Mouse (Mus musculus) midbrain, embryonic 12.5 days (tissue): ENCODE measurements around the gene Ube4b. TPM values are rescaled to one million over a fixed set of nuclear protein-coding genes. Genes with fewer than 3 reads are reported as not detected.

Source experiments
- ATAC-seq: fragments of 200-750 bp; cut with Nextera tagmentation; 2 replicates; pipeline ENCODE4 v1.8.0; 2017; ENCODE audit warnings: low read depth, moderate TSS enrichment, moderate library complexity; ENCODE audit not compliant: low FRiP score
- H3K27ac ChIP-seq: fragments of 300-500 bp; sonication (generic); replicated peaks from 2 replicates; pipeline ENCODE4 v1.5.1; 2016; ENCODE audit warnings: mild to moderate bottlenecking
- H3K27me3 ChIP-seq: fragments of 300-500 bp; sonication (generic); 2 replicates; pipeline ENCODE4 v1.6.1; 2016; ENCODE audit warnings: mild to moderate bottlenecking
- H3K36me3 ChIP-seq: fragments of 300-500 bp; sonication (generic); 2 replicates; pipeline ENCODE4 v1.6.1; 2016
- H3K4me1 ChIP-seq: fragments of 300-500 bp; sonication (generic); 2 replicates; pipeline ENCODE4 v1.6.1; 2016
- H3K4me2 ChIP-seq: fragments of 300-500 bp; sonication (generic); replicated peaks from 2 replicates; pipeline ENCODE4 v1.6.1; 2016; ENCODE audit warnings: mild to moderate bottlenecking, moderate library complexity
- H3K4me3 ChIP-seq: fragments of 300-500 bp; sonication (generic); 2 replicates; pipeline ENCODE4 v1.5.1; 2016; ENCODE audit warnings: mild to moderate bottlenecking
- H3K9ac ChIP-seq: fragments of 300-500 bp; sonication (generic); replicated peaks from 2 replicates; pipeline ENCODE4 v1.6.1; 2016; ENCODE audit warnings: mild to moderate bottlenecking, moderate library complexity
- H3K9me3 ChIP-seq: fragments of 300-500 bp; sonication (generic); 2 replicates; pipeline ENCODE4 v1.6.1; 2016; ENCODE audit warnings: mild to moderate bottlenecking
- WGBS: fragments of 180-500 bp; shearing (Covaris S2); methylation state at CpG from one replicate; pipeline ENCODE4 v1.1.7; 2016; 5-methylcytosine and 5-hydroxymethylcytosine counted together
- polyA plus RNA-seq: library from polyadenylated mRNA; unstranded; fragments of >200 nt; fragmentation: Nextera tagmentation; extraction: Ambion mirVana; gene quantifications from 2 replicates; pipeline ENCODE4 v1.2.1, GENCODE M21; 2016

Ube4b gene
- polyA plus RNA-seq, 1 experiment from 2014 or later, result 78.2 TPM

GRCm38 (mm10) chr4:149392359-149392758 lies 34.2 kb downstream of the Ube4b start:
- 88% methylated on average over 4 of the region's 4 CpGs for WGBS
- Histone ChIP-seq H3K4me3 (no peak overlapping the region), H3K9ac (no peak overlapping the region), H3K4me1 (no peaks in the 10 kb centered on the region), H3K27ac (no peak overlapping the region), H3K36me3 (peaks cover 16% of the 10 kb centered on the region; the same call in 1 of the 2 replicates), H3K27me3 (no peaks in the 10 kb centered on the region), H3K4me2 (no peak overlapping the region), H3K9me3 (no peaks in the 10 kb centered on the region)
- no peak for ATAC-seq

GRCm38 (mm10) chr4:149381001-149381400 lies 45.5 kb downstream of the Ube4b start:
- no peak for ATAC-seq
- 0 out of 2 replicates have a peak, but pooled peaks cover 7% of the 10 kb centered on the region for H3K4me1 ChIP-seq
- no peak overlapping the region for H3K4me3 ChIP-seq
- no peaks in the 10 kb centered on the region for H3K9me3 ChIP-seq
- no peak overlapping the region for H3K27ac ChIP-seq
- H3K4me2 ChIP-seq, result no peak overlapping the region
- no peak overlapping the region for H3K9ac ChIP-seq
- H3K36me3 ChIP-seq, result peaks cover 95% of the 10 kb centered on the region
- H3K27me3 ChIP-seq, result no peaks in the 10 kb centered on the region
- 88% methylated on average over 7 of the region's 7 CpGs for WGBS

DNA sequence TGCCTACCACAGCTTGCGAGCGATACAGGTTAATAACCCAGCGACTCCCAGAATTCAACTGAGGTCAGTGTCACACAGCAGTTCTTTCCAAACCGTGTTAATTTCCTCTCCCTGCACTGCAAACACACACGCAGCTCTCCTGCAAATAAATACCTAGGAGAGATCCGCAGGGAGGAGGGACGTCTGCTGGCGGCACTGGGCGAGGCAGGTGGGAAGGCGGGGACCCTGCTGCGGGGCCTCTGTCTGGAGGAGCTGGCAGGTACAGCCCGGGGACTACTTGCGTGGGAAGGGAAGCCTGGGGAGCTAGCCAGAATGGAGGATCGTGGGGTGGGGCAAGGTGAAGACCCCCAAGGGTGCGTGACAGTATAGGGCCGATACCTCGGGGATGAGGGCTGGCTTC lies 46.7 kb downstream of the Ube4b start:
- WGBS, result 93% methylated on average over 17 of the region's 17 CpGs
- H3K36me3 ChIP-seq, result peaks cover 95% of the 10 kb centered on the region

GRCm38 (mm10) chr4:149378819-149379218 lies 47.7 kb downstream of the Ube4b start:
- 0 out of 2 replicates have a peak, but pooled peaks cover 7% of the 10 kb centered on the region for H3K4me1 ChIP-seq
- peaks cover 94% of the 10 kb centered on the region for H3K36me3 ChIP-seq
- H3K4me3 ChIP-seq, result no peak overlapping the region
- no peak overlapping the region for H3K27ac ChIP-seq
- no peak overlapping the region for H3K4me2 ChIP-seq
- H3K27me3 ChIP-seq, result no peaks in the 10 kb centered on the region
- H3K9me3 ChIP-seq, result no peaks in the 10 kb centered on the region
- WGBS, result 63% methylated on average over 8 of the region's 8 CpGs
- H3K9ac ChIP-seq, result no peak overlapping the region
- no peak for ATAC-seq

More for the DNA sequence above, 46.7 kb downstream of the Ube4b start:
- Histone ChIP-seq H3K4me3 (no peak overlapping the region), H3K27me3 (no peaks in the 10 kb centered on the region), H3K27ac (no peak overlapping the region), H3K4me2 (no peak overlapping the region), H3K9me3 (no peaks in the 10 kb centered on the region), H3K9ac (no peak overlapping the region), H3K4me1 (0 out of 2 replicates have a peak, but pooled peaks cover 7% of the 10 kb centered on the region)
- ATAC-seq, result no peak

DNA sequence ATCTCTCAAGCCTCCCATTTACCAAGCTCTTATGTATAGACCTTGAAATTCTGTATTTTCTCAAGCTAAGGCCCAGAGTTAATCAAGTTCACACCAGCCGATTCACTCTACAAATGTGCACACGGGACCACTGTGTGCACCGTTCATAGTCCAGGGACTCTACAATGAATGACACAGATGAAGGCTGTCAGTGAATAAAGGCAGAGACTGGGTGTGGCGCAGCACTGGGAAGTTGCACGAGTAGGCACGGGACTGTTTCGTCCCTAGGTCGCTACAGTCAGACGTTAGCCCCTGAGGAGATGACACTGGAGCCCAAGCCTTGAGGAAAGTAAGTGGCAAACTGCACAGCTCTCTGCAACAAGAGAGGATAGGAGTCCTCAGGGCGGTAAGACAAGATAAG lies 50.5 kb downstream of the Ube4b start:
- no peak for ATAC-seq
- peaks cover 90% of the 10 kb centered on the region for H3K36me3 ChIP-seq

GRCm38 (mm10) chr4:149374662-149375061 lies 51.9 kb downstream of the Ube4b start:
- Histone ChIP-seq H3K9ac (no peak overlapping the region), H3K9me3 (no peaks in the 10 kb centered on the region), H3K4me3 (no peak overlapping the region), H3K36me3 (peaks cover 85% of the 10 kb centered on the region), H3K27me3 (no peaks in the 10 kb centered on the region), H3K4me2 (no peak overlapping the region), H3K27ac (no peak overlapping the region), H3K4me1 (0 out of 2 replicates have a peak, but pooled peaks cover 7% of the 10 kb centered on the region)
- ATAC-seq, result no peak
- WGBS, result 91% methylated on average over 11 of the region's 11 CpGs

More for the DNA sequence above, 50.5 kb downstream of the Ube4b start:
- Histone ChIP-seq H3K9me3 (no peaks in the 10 kb centered on the region), H3K4me1 (0 out of 2 replicates have a peak, but pooled peaks cover 7% of the 10 kb centered on the region), H3K4me3 (no peak overlapping the region), H3K4me2 (no peak overlapping the region), H3K27ac (no peak overlapping the region), H3K9ac (no peak overlapping the region), H3K27me3 (no peaks in the 10 kb centered on the region)
- 93% methylated on average over 10 of the region's 10 CpGs for WGBS

- H3K4me2 ChIP-seq, result no peak overlapping the region
- H3K4me3 ChIP-seq, result no peak overlapping the region
- no peak for ATAC-seq
- 0 out of 2 replicates have a peak, but pooled peaks cover 4% of the 10 kb centered on the region for H3K4me1 ChIP-seq
- no peaks in the 10 kb centered on the region for H3K27me3 ChIP-seq
- H3K9ac ChIP-seq, result no peak overlapping the region
- no peaks in the 10 kb centered on the region for H3K9me3 ChIP-seq
- peaks cover 85% of the 10 kb centered on the region for H3K36me3 ChIP-seq
- H3K27ac ChIP-seq, result no peak overlapping the region; the same call in 1 of the 2 replicates
- WGBS, result 88% methylated on average over 9 of the region's 9 CpGs
Measured at GRCm38 (mm10) chr4:149373927-149374326, 52.6 kb downstream of the Ube4b start.

- H3K36me3 ChIP-seq, result peaks cover 85% of the 10 kb centered on the region
- WGBS, result 67% methylated on average over 5 of the region's 5 CpGs
- H3K9ac ChIP-seq, result no peak overlapping the region
- no peak overlapping the region for H3K27ac ChIP-seq
- H3K27me3 ChIP-seq, result no peaks in the 10 kb centered on the region
- no peak overlapping the region for H3K4me3 ChIP-seq
- H3K9me3 ChIP-seq, result no peaks in the 10 kb centered on the region
- no peak overlapping the region for H3K4me2 ChIP-seq
- ATAC-seq, result no peak
- H3K4me1 ChIP-seq, result no peaks in the 10 kb centered on the region
Measured at GRCm38 (mm10) chr4:149373431-149373830, 53.1 kb downstream of the Ube4b start.

DNA sequence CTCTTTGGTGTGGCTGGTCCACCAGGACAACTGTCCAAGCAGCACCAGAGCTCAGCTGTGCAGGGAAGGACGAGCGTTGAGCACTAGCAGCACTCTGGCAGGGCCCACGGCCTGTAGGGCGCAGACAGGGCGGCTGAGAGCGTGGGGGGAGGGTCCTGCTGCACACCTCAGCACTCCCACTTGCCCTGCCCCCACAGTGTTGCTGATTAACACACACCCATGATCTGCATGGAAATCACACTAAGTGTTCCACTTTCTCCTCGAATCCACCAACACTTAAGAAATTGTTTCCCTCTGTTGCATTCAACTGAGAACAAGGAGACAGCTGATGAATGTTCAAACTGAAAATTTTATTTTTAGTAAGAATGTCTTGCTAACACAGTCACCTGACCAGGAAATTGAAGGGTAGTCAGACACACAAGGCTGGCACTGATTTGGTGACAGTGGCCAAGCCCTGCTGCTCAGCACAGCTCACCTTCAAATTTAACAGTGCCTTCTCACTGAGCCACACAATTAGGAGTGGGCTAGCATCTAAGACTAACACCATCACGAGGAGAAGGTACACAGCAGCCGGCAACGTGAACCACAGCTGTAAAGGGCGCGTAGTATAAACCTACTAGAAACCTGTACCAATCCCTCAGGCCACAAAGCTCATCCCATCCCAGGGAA lies 60.7 kb downstream of the Ube4b start:
- no peak overlapping the region for H3K27ac ChIP-seq
- 90% methylated on average over 12 of the region's 12 CpGs for WGBS
- ATAC-seq, result no peak
- H3K4me3 ChIP-seq, result no peak overlapping the region
- H3K9ac ChIP-seq, result no peak overlapping the region
- H3K27me3 ChIP-seq, result no peaks in the 10 kb centered on the region
- H3K4me2 ChIP-seq, result no peak overlapping the region
- H3K4me1 ChIP-seq, result no peaks in the 10 kb centered on the region
- H3K36me3 ChIP-seq, result peaks cover 82% of the 10 kb centered on the region
- H3K9me3 ChIP-seq, result no peaks in the 10 kb centered on the region

DNA sequence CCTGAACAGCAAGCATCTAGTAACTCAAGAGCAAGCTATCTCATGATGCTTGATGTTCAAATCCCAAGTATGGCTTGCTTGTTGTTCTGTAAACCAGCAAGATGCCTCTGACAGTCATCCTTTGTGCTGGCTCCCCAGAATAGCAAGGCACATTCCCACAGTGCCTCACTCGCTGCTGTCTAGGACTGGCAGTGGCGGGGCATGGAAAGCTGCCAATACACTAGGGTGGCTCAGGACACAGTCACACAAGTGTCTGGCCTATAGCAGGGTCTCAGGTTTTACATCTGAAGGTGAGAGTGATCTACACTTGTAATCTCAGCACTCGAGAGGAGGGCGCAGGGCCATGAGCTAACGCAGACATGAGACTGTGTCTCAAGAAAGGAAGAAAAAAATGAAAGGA lies 61.7 kb downstream of the Ube4b start:
- Histone ChIP-seq H3K4me1 (no peaks in the 10 kb centered on the region), H3K36me3 (peaks cover 87% of the 10 kb centered on the region), H3K4me2 (no peak overlapping the region), H3K4me3 (no peak overlapping the region), H3K9ac (no peak overlapping the region), H3K9me3 (no peaks in the 10 kb centered on the region), H3K27me3 (no peaks in the 10 kb centered on the region), H3K27ac (no peak overlapping the region)
- no peak for ATAC-seq
- 93% methylated on average over 5 of the region's 5 CpGs for WGBS

GRCm38 (mm10) chr4:149361051-149361450 lies 65.5 kb downstream of the Ube4b start:
- Histone ChIP-seq H3K36me3 (peaks cover 95% of the 10 kb centered on the region), H3K9me3 (no peaks in the 10 kb centered on the region), H3K27me3 (no peaks in the 10 kb centered on the region), H3K27ac (no peak overlapping the region), H3K4me3 (no peak overlapping the region), H3K4me2 (no peak overlapping the region), H3K4me1 (no peaks in the 10 kb centered on the region), H3K9ac (no peak overlapping the region)
- 82% methylated on average over 6 of the region's 6 CpGs for WGBS
- ATAC-seq, result no peak

DNA sequence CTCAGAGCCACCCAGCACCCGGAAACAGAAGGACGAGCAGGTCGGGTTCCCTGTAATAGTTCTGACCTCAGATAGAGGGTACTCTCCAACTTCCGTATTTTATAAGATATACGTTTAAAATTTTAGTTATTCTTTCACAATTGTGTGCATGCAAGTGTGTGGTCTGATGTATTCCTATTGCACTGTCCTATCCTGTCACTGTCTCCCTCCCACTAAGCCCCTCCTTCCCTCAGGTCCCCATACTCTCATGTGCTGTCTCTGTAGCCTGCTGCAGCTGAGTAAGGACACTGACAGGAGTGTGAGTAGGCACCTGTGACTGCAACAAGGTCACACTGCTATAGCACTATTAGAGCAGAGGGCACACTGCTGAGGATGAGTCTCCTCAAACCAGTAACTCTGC lies 65.9 kb downstream of the Ube4b start:
- Histone ChIP-seq H3K9me3 (no peaks in the 10 kb centered on the region), H3K4me3 (no peak overlapping the region), H3K27me3 (no peaks in the 10 kb centered on the region), H3K4me1 (no peaks in the 10 kb centered on the region), H3K36me3 (peaks cover 97% of the 10 kb centered on the region), H3K27ac (no peak overlapping the region), H3K4me2 (no peak overlapping the region), H3K9ac (no peak overlapping the region)
- no peak for ATAC-seq
- WGBS, result 98% methylated on average over 5 of the region's 5 CpGs

- Histone ChIP-seq H3K4me3 (no peak overlapping the region), H3K36me3 (peaks cover 97% of the 10 kb centered on the region), H3K4me2 (no peak overlapping the region), H3K4me1 (no peaks in the 10 kb centered on the region), H3K27me3 (no peaks in the 10 kb centered on the region), H3K9me3 (no peaks in the 10 kb centered on the region), H3K27ac (no peak overlapping the region), H3K9ac (no peak overlapping the region)
- no peak for ATAC-seq
- 95% methylated on average over 5 of the region's 5 CpGs for whole genome bisulfite sequencing
Measured at GRCm38 (mm10) chr4:149357982-149358381, 68.6 kb downstream of the Ube4b start.
